Mouse (Mus musculus) kidney, adult 2 months (tissue): ENCODE measurements at regions not wholly inside any gene's neighbourhood (a gene's known extent, or its start where the extent isn't known, plus 50 kb on each side); places are given as distances from the start of the nearest gene placed in this dataset.
A peak's percentile ranks its signal among the peaks of the same experiment; 100 is the strongest.

ENCODE experiments used
- DNase-seq: peaks from one replicate; pipeline ENCODE4 v3.0.0; 2021
- H3K27ac ChIP-seq: fragments of 200-500 bp; 2 replicates; pipeline ENCODE4 v1.5.1; 2012; ENCODE audit warnings: low read depth, low read length, control low read depth, inconsistent platforms; ENCODE audit not compliant: insufficient read depth
- H3K27me3 ChIP-seq: fragments of 200-500 bp; replicated peaks from 2 replicates; pipeline ENCODE4 v1.6.1; 2012; ENCODE audit warnings: mild to moderate bottlenecking, moderate library complexity, low read length, inconsistent platforms; ENCODE audit not compliant: control insufficient read depth, insufficient read depth
- H3K36me3 ChIP-seq: fragments of 200-500 bp; 2 replicates; pipeline ENCODE4 v1.6.1; 2012; ENCODE audit warnings: mild to moderate bottlenecking, moderate library complexity, low read length, inconsistent platforms; ENCODE audit not compliant: control insufficient read depth, insufficient read depth
- H3K4me1 ChIP-seq: fragments of 200-500 bp; 2 replicates; pipeline ENCODE4 v1.6.1; 2011; ENCODE audit warnings: low read length; ENCODE audit not compliant: control insufficient read depth, insufficient read depth
- H3K4me3 ChIP-seq: fragments of 200-500 bp; 2 replicates; pipeline ENCODE4 v1.5.1; 2011; ENCODE audit warnings: mild to moderate bottlenecking, low read depth, low read length, control low read depth; ENCODE audit not compliant: insufficient read depth
- CTCF ChIP-seq: fragments of 200-500 bp; conservative IDR thresholded peaks from 2 replicates; pipeline ENCODE4 v1.5.1; 2011; ENCODE audit warnings: low read depth, mild to moderate bottlenecking, control low read depth, low read length, moderate library complexity, mixed read lengths; ENCODE audit not compliant: insufficient read depth, insufficient read length
- POLR2A ChIP-seq: fragments of 200-500 bp; IDR thresholded peaks from one replicate; pipeline ENCODE4 v1.6.1; 2011; ENCODE audit warnings: low read depth, low read length, control low read depth
- WGBS: fragments of 180-500 bp; shearing (Covaris S2); methylation state at CpG from one replicate; pipeline ENCODE4 v1.1.7; 2018; 5-methylcytosine and 5-hydroxymethylcytosine counted together

- no peak for DNase-seq
- no peak overlapping the region for H3K27ac ChIP-seq
- WGBS = 82% methylated on average over 5 of the region's 5 CpGs
- H3K4me1 ChIP-seq = no peaks in the 10 kb centered on the region
- no peak for TF ChIP-seq POLR2A
- no peak for TF ChIP-seq CTCF
- no peaks in the 10 kb centered on the region for H3K36me3 ChIP-seq
- H3K4me3 ChIP-seq = no peak overlapping the region
- no peaks in the 10 kb centered on the region for H3K27me3 ChIP-seq
Observed at GRCm38 (mm10) chr5:43137777-43138176, 95.2 kb upstream of the Cpeb2 start.

- 87% methylated on average over 4 of the region's 4 CpGs for WGBS
Observed at GRCm38 (mm10) chr5:43138931-43139486, 94.0 kb upstream of the Cpeb2 start.

GRCm38 (mm10) chr5:43139813-43140212 is 93.2 kb upstream of the Cpeb2 start:
- Histone ChIP-seq H3K4me3 (no peak overlapping the region), H3K36me3 (no peaks in the 10 kb centered on the region), H3K27me3 (no peaks in the 10 kb centered on the region), H3K4me1 (no peaks in the 10 kb centered on the region), H3K27ac (no peak overlapping the region)
- TF ChIP-seq POLR2A (no peak), CTCF (no peak)
- WGBS = 81% methylated on average over 1 of the region's 1 CpGs
- no peak for DNase-seq

More at GRCm38 (mm10) chr5:43138931-43139486, 94.0 kb upstream of the Cpeb2 start:
- Histone ChIP-seq H3K27me3 (no peaks in the 10 kb centered on the region), H3K27ac (no peak overlapping the region), H3K4me1 (no peaks in the 10 kb centered on the region), H3K36me3 (no peaks in the 10 kb centered on the region), H3K4me3 (no peak overlapping the region)
- no peak for DNase-seq
- no peak for TF ChIP-seq POLR2A
- TF ChIP-seq CTCF = no peak

DNA sequence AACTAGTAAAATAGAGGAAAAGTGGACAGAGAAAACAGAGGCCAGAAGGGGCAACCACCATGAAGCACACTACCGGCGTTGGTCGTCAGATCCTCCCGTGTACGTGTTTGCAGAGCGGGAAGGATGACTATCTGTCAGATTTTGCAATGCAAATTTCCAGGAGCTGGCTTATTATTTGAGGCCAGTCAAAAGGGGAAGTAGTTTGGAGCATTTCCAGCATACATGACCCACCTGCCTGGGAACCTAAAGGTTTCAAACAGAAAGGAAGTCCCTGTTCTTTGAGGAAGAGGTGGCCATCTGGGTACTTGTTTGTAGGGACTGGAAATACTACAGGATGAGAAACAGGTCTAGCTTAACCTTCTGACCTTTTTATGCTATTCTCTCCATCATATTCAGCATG is 87.0 kb upstream of the Cpeb2 start:
- Histone ChIP-seq H3K4me3 (no peak overlapping the region), H3K27ac (no peak overlapping the region), H3K27me3 (no peaks in the 10 kb centered on the region), H3K36me3 (no peaks in the 10 kb centered on the region), H3K4me1 (peaks cover 3% of the 10 kb centered on the region; the same call in 1 of the 2 replicates)
- 87% methylated on average over 6 of the region's 6 CpGs for WGBS
- TF ChIP-seq POLR2A (no peak), CTCF (no peak)
- no peak for DNase-seq

GRCm38 (mm10) chr5:43146928-43147327 is 86.0 kb upstream of the Cpeb2 start:
- no peak for DNase-seq
- no peak overlapping the region for H3K4me3 ChIP-seq
- H3K4me1 ChIP-seq = peaks cover 7% of the 10 kb centered on the region; the same call in 1 of the 2 replicates
- H3K27ac ChIP-seq = no peak overlapping the region
- no peak for TF ChIP-seq POLR2A
- TF ChIP-seq CTCF = no peak
- WGBS = 93% methylated on average over 2 of the region's 2 CpGs
- H3K27me3 ChIP-seq = no peaks in the 10 kb centered on the region
- no peaks in the 10 kb centered on the region for H3K36me3 ChIP-seq

DNA sequence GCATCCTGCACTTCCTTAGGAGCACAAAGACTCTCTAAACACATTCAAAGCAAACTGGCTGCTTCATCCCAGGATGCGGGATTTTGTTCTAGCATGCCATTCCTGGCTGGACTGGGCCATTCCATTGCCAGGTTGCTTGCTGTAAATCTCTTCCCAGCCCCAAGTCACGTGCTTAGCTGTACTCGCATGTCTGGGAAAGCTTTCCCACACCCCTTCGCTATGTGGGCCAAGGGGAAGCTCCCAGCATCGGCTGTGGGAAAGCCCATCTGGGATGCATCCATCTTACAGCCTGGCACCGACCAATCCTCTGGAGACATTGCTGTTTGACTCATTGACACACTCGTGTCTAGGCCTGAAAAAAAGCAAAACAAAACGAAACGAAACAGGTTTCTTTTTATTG is 84.5 kb upstream of the Cpeb2 start:
- H3K27ac ChIP-seq = no peak overlapping the region
- TF ChIP-seq CTCF (no peak), POLR2A (no peak)
- DNase-seq = no peak
- no peak overlapping the region for H3K4me3 ChIP-seq
- no peaks in the 10 kb centered on the region for H3K27me3 ChIP-seq
- WGBS = 58% methylated on average over 9 of the region's 9 CpGs
- peaks cover 7% of the 10 kb centered on the region; the same call in 1 of the 2 replicates for H3K4me1 ChIP-seq
- H3K36me3 ChIP-seq = no peaks in the 10 kb centered on the region

DNA sequence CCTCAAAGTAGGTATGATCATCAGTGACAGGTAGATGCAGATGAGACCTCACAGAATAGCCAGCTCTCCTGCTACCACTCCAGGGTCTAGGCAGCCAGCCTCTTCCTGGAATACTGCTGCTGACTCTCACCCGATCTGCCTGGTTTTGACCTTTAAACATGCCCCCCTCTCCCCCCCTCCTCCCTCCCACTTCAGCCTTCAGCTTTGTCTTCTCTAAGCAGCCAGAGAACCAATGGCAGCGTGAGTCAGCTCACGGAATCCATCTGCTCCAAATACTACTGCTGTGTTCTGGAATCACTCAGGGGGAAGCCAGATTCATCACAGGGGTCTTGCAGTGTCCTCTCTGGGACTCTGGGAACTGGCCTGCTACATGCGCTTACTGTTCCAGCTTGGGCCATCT is 83.4 kb upstream of the Cpeb2 start:
- TF ChIP-seq CTCF (no peak), POLR2A (no peak)
- WGBS = 61% methylated on average over 4 of the region's 4 CpGs

More for the DNA sequence above, 83.4 kb upstream of the Cpeb2 start:
- Histone ChIP-seq H3K36me3 (no peaks in the 10 kb centered on the region), H3K4me1 (peaks cover 7% of the 10 kb centered on the region; the same call in 1 of the 2 replicates), H3K27me3 (no peaks in the 10 kb centered on the region), H3K27ac (no peak overlapping the region), H3K4me3 (no peak overlapping the region)
- peak; percentile 48 for DNase-seq
